Mouse (Mus musculus) E14TG2a.4 (cell line): Measurements from ENCODE around the gene Itm2b.
A peak's percentile ranks its signal among the peaks of the same experiment; 100 is the strongest.

Experiments
- H3K27me3 ChIP-seq: 2 replicates; pipeline ENCODE4 v1.6.1; 2014; ENCODE audit warnings: low read length, control low read depth; ENCODE audit not compliant: insufficient read depth
- H3K36me3 ChIP-seq: 2 replicates; pipeline ENCODE4 v1.6.1; 2014; ENCODE audit warnings: low read length, control low read depth; ENCODE audit not compliant: insufficient read depth
- H3K4me1 ChIP-seq: replicated peaks from 2 replicates; pipeline ENCODE4 v1.6.1; 2014; ENCODE audit warnings: low read depth, low read length, control low read depth
- H3K4me3 ChIP-seq: replicated peaks from 2 replicates; pipeline ENCODE4 v1.5.1; 2014; ENCODE audit warnings: mild to moderate bottlenecking, low read length
- H3K9me3 ChIP-seq: 2 replicates; pipeline ENCODE4 v1.6.1; 2014; ENCODE audit warnings: low read length, control low read depth
- CTCF ChIP-seq: conservative IDR thresholded peaks from 2 replicates; pipeline ENCODE4 v1.5.1; 2014; ENCODE audit warnings: low read length
- NANOG ChIP-seq: IDR thresholded peaks from 2 replicates; pipeline ENCODE4 v1.6.1; 2014; ENCODE audit warnings: borderline replicate concordance, low read length, mixed read lengths
- POU5F1 ChIP-seq: IDR thresholded peaks from 2 replicates; pipeline ENCODE4 v1.6.1; 2014; ENCODE audit warnings: low read length, borderline replicate concordance

The Itm2b gene

DNA sequence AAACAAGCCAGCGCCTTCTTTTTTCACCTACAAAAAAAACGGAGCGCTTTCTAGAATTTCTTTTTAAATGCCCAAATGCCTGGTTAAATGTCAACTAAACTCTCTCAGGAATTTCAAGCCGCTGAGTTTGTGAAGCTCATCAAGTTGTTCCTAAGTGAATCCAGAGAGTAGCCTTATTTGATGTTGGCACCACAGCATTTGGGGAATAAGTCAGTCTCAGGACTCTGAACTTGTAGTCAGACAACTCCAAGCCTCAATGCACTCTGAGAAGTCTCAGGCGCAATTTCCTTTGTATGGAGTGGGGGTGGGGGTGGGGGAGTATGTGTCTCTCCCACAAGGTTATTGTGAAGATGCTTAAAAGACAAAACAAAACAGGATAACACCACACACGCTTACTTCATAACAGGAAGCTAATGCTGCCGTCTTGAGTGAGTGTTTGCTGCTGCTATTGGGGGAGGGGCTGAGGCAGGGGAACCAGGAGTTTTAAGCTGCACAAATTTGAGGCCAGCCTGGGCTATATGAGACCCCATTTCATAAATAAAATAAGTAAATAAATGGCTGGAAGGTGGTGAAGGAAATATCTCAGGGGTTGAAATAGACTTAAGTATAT, 35.9 kb downstream of the Itm2b start:
- H3K9me3 ChIP-seq: no peaks in the 10 kb centered on the region
- H3K4me3 ChIP-seq: no peak overlapping the region
- TF ChIP-seq POU5F1 (no peak), CTCF (no peak), NANOG (no peak)
- no peaks in the 10 kb centered on the region for H3K36me3 ChIP-seq
- H3K4me1 ChIP-seq: peaks cover 4% of the 10 kb centered on the region; the same call in 1 of the 2 replicates
- no peaks in the 10 kb centered on the region for H3K27me3 ChIP-seq

DNA sequence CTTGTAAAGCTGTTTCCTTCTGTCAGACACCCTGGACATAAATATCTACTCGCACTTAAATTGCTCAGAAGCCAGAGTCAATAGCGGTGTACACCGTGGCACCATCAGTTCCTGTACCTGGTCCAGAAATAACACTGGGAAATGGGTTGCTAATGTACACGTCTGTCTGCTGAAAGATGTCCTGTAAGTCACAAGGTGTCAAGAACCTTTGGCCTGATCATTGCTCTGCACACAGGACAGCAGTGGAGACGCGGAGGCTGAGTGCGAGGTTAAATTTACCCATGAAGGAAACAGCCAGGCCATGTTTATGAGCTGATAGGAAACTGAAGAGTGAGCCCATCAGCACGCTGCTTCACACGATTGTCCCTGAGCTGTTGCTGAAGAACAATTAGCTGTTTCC, 37.8 kb downstream of the Itm2b start:
- peaks cover 4% of the 10 kb centered on the region; the same call in 1 of the 2 replicates for H3K4me1 ChIP-seq
- no peaks in the 10 kb centered on the region for H3K36me3 ChIP-seq
- H3K4me3 ChIP-seq: no peak overlapping the region
- TF ChIP-seq CTCF (no peak), POU5F1 (no peak), NANOG (no peak)
- H3K9me3 ChIP-seq: no peaks in the 10 kb centered on the region
- H3K27me3 ChIP-seq: no peaks in the 10 kb centered on the region

DNA sequence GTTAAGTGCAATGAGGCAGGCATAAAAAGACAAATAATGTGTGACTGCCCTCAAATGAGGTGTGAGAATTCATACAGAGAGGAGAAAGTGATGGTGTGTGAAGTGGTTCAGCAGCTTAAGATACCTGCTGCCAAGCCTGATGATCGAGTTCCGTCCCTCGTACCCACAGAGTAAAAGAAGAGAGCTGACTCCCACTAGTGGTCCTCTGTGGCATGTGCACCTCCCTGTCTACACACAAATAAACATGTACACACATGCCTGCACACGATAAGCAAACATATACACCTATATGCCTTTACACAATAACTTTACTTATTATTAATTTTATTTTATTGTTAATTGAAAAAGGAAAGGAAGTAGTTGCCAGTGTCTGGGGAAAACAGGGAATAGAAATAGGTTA, 39.5 kb downstream of the Itm2b start:
- H3K36me3 ChIP-seq: no peaks in the 10 kb centered on the region
- H3K4me1 ChIP-seq: peaks cover 4% of the 10 kb centered on the region; the same call in 1 of the 2 replicates

DNA sequence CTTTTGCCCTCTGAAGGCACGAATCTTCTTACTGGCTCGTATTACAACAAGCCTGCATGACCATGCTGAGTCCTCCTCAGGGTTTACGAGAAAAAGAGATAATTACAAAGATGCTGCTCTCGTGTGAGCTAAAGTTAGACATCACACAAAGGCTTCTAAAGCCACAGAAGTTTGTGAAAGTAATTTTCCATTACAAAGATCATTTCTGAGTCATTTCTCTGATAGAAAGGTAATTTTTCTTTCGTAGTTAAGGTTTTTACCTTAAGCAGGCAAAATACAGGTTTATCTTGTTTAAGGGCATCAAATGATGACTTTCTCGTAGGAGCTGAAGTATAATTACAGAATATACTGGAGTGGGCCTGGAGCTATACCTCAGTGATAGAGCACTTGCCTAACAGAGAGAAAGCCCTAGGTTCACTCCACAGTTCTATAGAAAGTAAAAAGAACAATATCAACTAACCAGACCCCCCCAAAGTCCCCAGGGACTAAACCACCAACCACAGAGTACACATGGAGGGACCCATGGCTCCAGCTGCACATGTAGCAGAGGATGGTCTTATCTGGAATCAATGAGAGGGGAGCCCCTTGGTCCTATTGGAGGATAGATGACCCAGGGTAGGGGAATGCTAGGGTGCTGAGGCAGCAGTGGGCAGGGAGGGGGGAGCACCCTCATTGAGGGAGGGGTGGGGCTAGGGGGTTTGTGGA, 44.9 kb downstream of the Itm2b start:
- TF ChIP-seq NANOG: no peak
- TF ChIP-seq POU5F1: no peak
- TF ChIP-seq CTCF: no peak
- Histone ChIP-seq H3K4me1 (peaks cover 5% of the 10 kb centered on the region), H3K4me3 (no peak overlapping the region), H3K27me3 (peaks cover 6% of the 10 kb centered on the region; the same call in 1 of the 2 replicates), H3K36me3 (no peaks in the 10 kb centered on the region), H3K9me3 (no peaks in the 10 kb centered on the region)

More for the DNA sequence above, 39.5 kb downstream of the Itm2b start:
- TF ChIP-seq POU5F1: no peak
- peak; percentile 31 for TF ChIP-seq CTCF
- no peak for TF ChIP-seq NANOG
- Histone ChIP-seq H3K27me3 (no peaks in the 10 kb centered on the region), H3K4me3 (no peak overlapping the region), H3K9me3 (no peaks in the 10 kb centered on the region)

DNA sequence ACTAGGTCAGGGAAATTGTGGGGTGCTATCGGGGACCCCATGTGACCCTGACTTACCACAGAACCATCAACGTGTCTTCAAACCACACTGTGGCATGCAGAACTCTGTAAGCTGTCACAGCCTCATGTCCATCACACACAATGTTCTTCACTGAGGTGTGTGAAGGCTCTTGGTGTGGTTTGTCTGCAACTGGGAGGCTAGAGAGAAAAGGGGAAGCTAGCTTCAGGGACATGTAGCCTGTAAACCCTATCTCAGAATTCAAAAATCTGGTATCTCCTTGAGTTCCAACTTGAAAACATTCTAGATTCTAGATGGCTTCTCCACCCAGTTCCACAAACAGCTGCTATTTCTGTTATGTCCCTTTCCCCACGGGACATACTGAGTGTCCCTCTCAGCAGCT, 45.5 kb downstream of the Itm2b start:
- H3K9me3 ChIP-seq: no peaks in the 10 kb centered on the region
- peaks cover 6% of the 10 kb centered on the region; the same call in 1 of the 2 replicates for H3K27me3 ChIP-seq
- TF ChIP-seq CTCF: no peak
- TF ChIP-seq POU5F1: no peak
- TF ChIP-seq NANOG: no peak
- no peaks in the 10 kb centered on the region for H3K36me3 ChIP-seq
- no peak overlapping the region for H3K4me3 ChIP-seq
- H3K4me1 ChIP-seq: peaks cover 9% of the 10 kb centered on the region

DNA sequence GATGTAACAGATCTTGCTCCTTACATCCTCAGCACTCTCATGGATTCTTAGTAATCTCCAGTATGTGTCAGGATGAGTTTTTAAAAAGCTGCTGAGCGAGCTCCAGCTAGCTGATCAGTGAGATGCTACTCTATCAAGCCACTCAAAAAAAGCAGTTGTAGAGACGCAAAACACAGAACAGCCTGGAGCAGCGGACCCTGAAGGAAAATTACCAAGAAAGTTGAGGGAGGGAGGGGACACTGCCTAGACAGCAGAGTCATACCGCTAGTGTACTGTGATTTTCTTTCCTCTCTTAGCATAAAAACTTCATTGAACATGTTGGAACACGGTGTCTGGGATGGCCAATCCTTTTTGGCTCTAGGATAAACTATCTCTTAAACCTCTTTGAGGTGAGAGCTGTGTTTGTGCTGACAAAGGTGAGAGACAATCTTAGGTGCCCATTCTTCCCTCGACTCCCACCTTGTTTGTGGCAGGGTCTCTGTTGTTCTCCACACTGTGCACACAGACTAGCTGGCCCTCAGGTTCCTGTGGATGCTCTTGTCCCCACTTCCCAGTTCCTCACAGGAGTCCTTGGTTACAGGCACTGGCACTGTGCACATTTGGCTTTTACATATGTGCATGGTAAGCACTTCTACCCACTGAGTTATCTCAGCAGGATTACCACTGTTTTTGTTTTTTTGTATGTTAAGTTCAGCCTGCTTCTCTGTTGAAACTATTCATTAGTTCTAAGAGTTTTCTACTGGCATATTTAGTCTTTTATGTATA, 48.6 kb downstream of the Itm2b start:
- H3K4me1 ChIP-seq: peaks cover 9% of the 10 kb centered on the region

DNA sequence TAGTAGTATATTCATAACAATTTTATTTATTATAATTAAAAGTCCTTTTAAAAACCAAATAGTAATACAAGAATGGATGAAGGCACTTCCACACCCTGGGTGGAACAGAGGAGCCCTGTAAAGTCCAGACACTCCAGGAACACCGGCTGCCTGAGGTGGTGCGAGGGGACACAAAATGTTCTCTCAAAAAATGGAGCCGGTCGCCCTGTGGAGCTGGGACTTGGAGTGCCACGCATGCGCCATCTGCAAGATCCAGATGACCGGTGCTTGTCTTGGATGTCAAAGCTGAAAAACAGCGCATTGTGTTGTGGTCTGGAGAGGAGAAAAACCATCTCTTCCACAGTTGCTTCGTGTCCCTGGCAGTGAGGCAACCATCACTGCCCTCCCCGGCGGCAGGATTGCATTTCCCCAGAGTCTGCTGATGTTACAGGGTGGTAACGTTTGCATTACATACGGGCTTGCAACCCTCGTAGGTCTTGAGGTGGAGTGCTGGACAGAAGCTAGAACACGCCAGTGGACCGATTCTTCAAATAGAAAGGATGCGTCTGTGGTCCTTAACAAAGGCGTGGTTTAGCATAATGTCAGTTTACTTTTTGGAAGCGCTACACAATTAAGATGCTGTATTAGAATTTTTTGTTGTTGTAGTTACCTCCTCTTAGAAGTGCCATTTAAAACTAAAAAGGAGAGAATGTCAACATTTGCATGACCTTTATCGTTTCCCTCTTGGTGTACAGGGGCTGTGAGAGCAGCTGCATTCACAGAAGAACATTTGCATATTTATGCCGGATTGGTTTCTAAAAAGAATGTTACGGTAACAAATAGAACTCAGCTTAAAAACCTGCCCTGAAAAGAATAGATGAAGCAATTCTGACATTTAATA, 49.9 kb downstream of the Itm2b start:
- peaks cover 9% of the 10 kb centered on the region; the same call in 1 of the 2 replicates for H3K27me3 ChIP-seq
- no peaks in the 10 kb centered on the region for H3K36me3 ChIP-seq
- H3K4me1 ChIP-seq: peaks cover 9% of the 10 kb centered on the region
- no peak overlapping the region for H3K4me3 ChIP-seq
- no peaks in the 10 kb centered on the region for H3K9me3 ChIP-seq
- no peak for TF ChIP-seq POU5F1
- no peak for TF ChIP-seq CTCF
- TF ChIP-seq NANOG: no peak

More for the DNA sequence above, 48.6 kb downstream of the Itm2b start:
- Histone ChIP-seq H3K4me3 (no peak overlapping the region), H3K27me3 (peaks cover 9% of the 10 kb centered on the region; the same call in 1 of the 2 replicates), H3K36me3 (no peaks in the 10 kb centered on the region), H3K9me3 (no peaks in the 10 kb centered on the region)
- no peak for TF ChIP-seq NANOG
- no peak for TF ChIP-seq POU5F1
- TF ChIP-seq CTCF: no peak

DNA sequence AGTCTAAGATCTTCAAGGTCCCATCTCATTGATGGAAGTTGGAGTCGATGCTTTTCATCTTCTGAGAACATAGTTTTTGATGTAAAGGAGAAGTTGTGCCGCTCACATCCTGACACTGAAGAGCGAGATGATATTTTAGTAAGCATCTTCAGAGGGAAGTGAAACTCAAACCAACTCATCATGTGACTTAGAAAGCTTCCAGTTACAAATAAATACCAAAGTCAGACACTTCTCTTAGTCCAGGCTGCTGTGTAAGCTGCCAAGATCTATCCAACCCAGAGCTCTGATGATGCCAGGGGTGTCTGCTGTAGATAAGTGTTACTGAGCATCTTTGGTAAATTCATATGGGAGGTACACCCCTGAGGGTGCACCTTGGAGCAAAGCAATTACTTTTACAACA, 51.2 kb downstream of the Itm2b start:
- H3K27me3 ChIP-seq: peaks cover 9% of the 10 kb centered on the region; the same call in 1 of the 2 replicates
- H3K36me3 ChIP-seq: no peaks in the 10 kb centered on the region
- H3K4me1 ChIP-seq: peaks cover 9% of the 10 kb centered on the region
- no peak overlapping the region for H3K4me3 ChIP-seq
- H3K9me3 ChIP-seq: no peaks in the 10 kb centered on the region
- TF ChIP-seq CTCF: no peak
- no peak for TF ChIP-seq NANOG
- no peak for TF ChIP-seq POU5F1
